Mouse (Mus musculus) NIH3T3 (cell line): ENCODE measurements at regions not wholly inside any gene's neighbourhood (a gene's known extent, or its start where the extent isn't known, plus 50 kb on each side); places are given as distances from the start of the nearest gene placed in this dataset.
A peak's percentile ranks its signal among the peaks of the same experiment; 100 is the strongest.

Source experiments
- DNase-seq: peaks from one replicate; pipeline ENCODE4 v3.0.0-alpha.2; 2012; ENCODE audit warnings: low read depth

GRCm38 (mm10) chr14:14596057-14596809 lies 105.8 kb upstream of the Slc4a7 start:
- peak; percentile 73 for DNase-seq

- no peak for DNase-seq
Measured at GRCm38 (mm10) chr14:14599586-14599985, 102.5 kb upstream of the Slc4a7 start.

- DNase-seq = no peak
Measured at GRCm38 (mm10) chr14:14599990-14600389, 102.1 kb upstream of the Slc4a7 start.

GRCm38 (mm10) chr14:14603439-14603838 lies 98.6 kb upstream of the Slc4a7 start:
- no peak for DNase-seq

GRCm38 (mm10) chr14:14607074-14607473 lies 95.0 kb upstream of the Slc4a7 start:
- DNase-seq = peak; percentile 52

GRCm38 (mm10) chr14:14612245-14612644 lies 89.8 kb upstream of the Slc4a7 start:
- peak; percentile 53 for DNase-seq

GRCm38 (mm10) chr14:14620316-14620715 lies 81.8 kb upstream of the Slc4a7 start:
- DNase-seq = no peak

GRCm38 (mm10) chr14:14628673-14629072 lies 73.4 kb upstream of the Slc4a7 start:
- DNase-seq = peak; percentile 36

GRCm38 (mm10) chr14:14631750-14632149 lies 70.3 kb upstream of the Slc4a7 start:
- no peak for DNase-seq

GRCm38 (mm10) chr14:14632471-14632870 lies 69.6 kb upstream of the Slc4a7 start:
- DNase-seq = peak; percentile 45

- peak; percentile 88 for DNase-seq
Measured at GRCm38 (mm10) chr14:14632951-14633931, 68.8 kb upstream of the Slc4a7 start.

- DNase-seq = peak; percentile 47
Measured at GRCm38 (mm10) chr14:14634021-14634420, 68.1 kb upstream of the Slc4a7 start.

GRCm38 (mm10) chr14:14639102-14640015 lies 62.7 kb upstream of the Slc4a7 start:
- DNase-seq = peak; percentile 18

- DNase-seq = no peak
Measured at GRCm38 (mm10) chr14:14640023-14640441, 62.0 kb upstream of the Slc4a7 start.

GRCm38 (mm10) chr14:14640557-14640956 lies 61.5 kb upstream of the Slc4a7 start:
- no peak for DNase-seq

- DNase-seq = peak; percentile 45
Measured at GRCm38 (mm10) chr14:14643533-14643932, 58.5 kb upstream of the Slc4a7 start.

GRCm38 (mm10) chr14:14645084-14645483 lies 57.0 kb upstream of the Slc4a7 start:
- no peak for DNase-seq
